ENCODE assay signal across 11 mouse cellular contexts in the genomic region with DNA sequence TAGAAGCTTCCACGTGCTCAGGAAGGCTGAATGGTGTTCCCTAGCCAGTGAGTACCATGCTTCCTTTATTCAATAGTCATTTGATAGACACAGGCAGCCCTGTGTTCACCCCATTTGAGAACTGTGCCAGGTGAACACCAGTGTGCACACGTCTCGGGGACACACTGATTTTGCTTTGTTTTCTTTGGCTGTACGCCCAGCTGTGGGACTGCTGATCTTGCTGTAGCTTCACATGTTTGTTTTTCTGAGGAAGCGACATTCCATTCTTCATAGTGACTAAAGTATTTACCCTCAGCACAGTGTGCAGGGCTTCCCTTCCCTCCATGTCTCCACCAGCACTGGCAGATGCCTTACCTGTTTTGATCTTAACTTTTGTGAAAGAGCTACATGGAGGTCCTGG.
DNase-seq lines count a peak whose midpoint lies in the region; ATAC-seq and TF ChIP-seq lines count a peak whose summit lies in the region.
"Had no signal": no experiment of that assay in that cellular context is flagged by ENCODE, and none has a peak within 500 bp of the region (broad histone marks: within the 10 kb centered on the region; RNA-seq: fewer than 3 reads in every experiment).

No protein-coding gene starts in this region.

- peak; percentile 59; the same call in 1 of the 2 replicates for ATAC-seq in intestine, embryonic 15.5 days
- no peak for ATAC-seq in intestine, postnatal 0 days
- no peak for ATAC-seq in granulocyte monocyte progenitor cell, adult 5-6 weeks (replicated peaks; ENCODE audit: poor library complexity, severe bottlenecking)

- H3K4me1 ChIP-seq in intestine, embryonic 15.5 days (replicated peaks): peaks cover 4% of the 10 kb centered on the region; the same call in 1 of the 2 replicates
- H3K4me1 ChIP-seq in intestine, postnatal 0 days (replicated peaks; ENCODE audit: control insufficient read depth, insufficient read depth, low read length): no peaks in the 10 kb centered on the region

- no peaks in the 10 kb centered on the region for H3K36me3 ChIP-seq in intestine, embryonic 15.5 days
- H3K36me3 ChIP-seq in intestine, postnatal 0 days (ENCODE audit: control insufficient read depth, insufficient read depth): no peaks in the 10 kb centered on the region

- H3K9me3 ChIP-seq in intestine, embryonic 15.5 days: no peaks in the 10 kb centered on the region
- H3K9me3 ChIP-seq in intestine, postnatal 0 days (ENCODE audit: control insufficient read depth): no peaks in the 10 kb centered on the region

- 49% methylated on average over 5 of the region's 5 CpGs for WGBS in intestine, embryonic 15.5 days
- WGBS in intestine, postnatal 0 days: 30% methylated on average over 5 of the region's 5 CpGs

- H3K9ac ChIP-seq in intestine, embryonic 15.5 days: no peak overlapping the region
- no peak overlapping the region for H3K9ac ChIP-seq in intestine, postnatal 0 days (ENCODE audit: low read depth, low read length)

- no peaks in the 10 kb centered on the region for H3K27me3 ChIP-seq in intestine, embryonic 15.5 days (replicated peaks)
- H3K27me3 ChIP-seq in intestine, postnatal 0 days (replicated peaks; ENCODE audit: control insufficient read depth, insufficient read depth, low read length): no peaks in the 10 kb centered on the region

- peak; percentile 64 for DNase-seq in urinary bladder, postnatal 14 days (ENCODE audit: low spot score)
- no peak for DNase-seq in urinary bladder, adult 2 months (ENCODE audit: low spot score)
- peak; percentile 40 to 62 for DNase-seq in kidney, postnatal 4 days
- no peak for DNase-seq in right cerebral cortex, postnatal 25 days
- DNase-seq in left cerebral cortex, adult 9 months (ENCODE audit: low spot score in 2 of 2): no peak
- DNase-seq: cerebellum, postnatal 25 days; gastrocnemius, postnatal 10 days; thymus, postnatal 36 days had no signal

- no peak overlapping the region for H3K27ac ChIP-seq in intestine, embryonic 15.5 days
- no peak overlapping the region for H3K27ac ChIP-seq in intestine, postnatal 0 days (ENCODE audit: low read depth, low read length)

- H3K4me2 ChIP-seq in intestine, embryonic 15.5 days (replicated peaks): no peak overlapping the region
- no peak overlapping the region for H3K4me2 ChIP-seq in intestine, postnatal 0 days (replicated peaks; ENCODE audit: low read depth)

- TF ChIP-seq CTCF in intestine, postnatal 0 days (IDR thresholded peaks at IDR 0.05; ENCODE audit: low read depth): no peak

- no peak overlapping the region for H3K4me3 ChIP-seq in intestine, embryonic 15.5 days (replicated peaks)
- no peak overlapping the region for H3K4me3 ChIP-seq in intestine, postnatal 0 days (ENCODE audit: low read depth, low read length)

Comparison
In these comparisons a context has a peak if more than half of its experiments do, and no peak if none do; other contexts are left out.
1. DNase-seq: peak in urinary bladder, postnatal 14 days (single experiment) and kidney, postnatal 4 days (2 of 2); none in urinary bladder, adult 2 months (single experiment), right cerebral cortex, postnatal 25 days (single experiment) and left cerebral cortex, adult 9 months (0 of 2).